Mouse (Mus musculus): ENCODE measurements at regions not wholly inside any gene's neighbourhood (a gene's known extent, or its start where the extent isn't known, plus 50 kb on each side); places are given as distances from the start of the nearest gene placed in this dataset.

DNA sequence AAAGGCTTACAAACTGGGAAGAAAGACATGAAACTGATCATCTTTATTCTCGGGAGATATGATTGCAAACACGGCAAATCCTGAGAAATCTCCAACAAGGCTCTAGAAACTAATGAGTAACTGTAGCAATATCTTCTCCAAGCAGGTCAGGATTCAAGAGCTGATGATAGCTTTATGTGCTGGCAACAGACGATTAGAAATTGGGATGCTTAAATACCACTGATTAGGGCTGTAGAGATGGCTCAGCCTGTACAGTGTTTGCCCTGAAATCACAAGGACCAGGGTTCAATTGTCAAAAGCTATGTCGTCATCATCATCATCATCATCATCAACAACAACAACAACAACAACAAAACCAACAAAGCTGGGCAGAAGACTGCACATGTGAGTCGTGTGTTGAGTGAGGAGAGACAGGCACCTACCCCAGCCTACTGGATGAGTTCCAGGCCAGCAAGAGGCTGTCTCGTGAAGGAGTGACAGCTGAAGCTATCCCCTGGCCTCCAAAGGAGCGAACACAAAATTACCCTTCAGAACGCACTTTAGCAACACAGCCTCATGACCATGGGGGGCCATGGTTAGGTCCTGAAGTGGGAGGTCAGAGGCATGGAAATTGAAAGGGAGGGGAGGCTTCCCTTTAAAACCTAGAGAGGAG is 225.0 kb downstream of the Tex36 start:
- no peak for DNase-seq (ENCODE audit: low spot score in 2 of 2)

DNA sequence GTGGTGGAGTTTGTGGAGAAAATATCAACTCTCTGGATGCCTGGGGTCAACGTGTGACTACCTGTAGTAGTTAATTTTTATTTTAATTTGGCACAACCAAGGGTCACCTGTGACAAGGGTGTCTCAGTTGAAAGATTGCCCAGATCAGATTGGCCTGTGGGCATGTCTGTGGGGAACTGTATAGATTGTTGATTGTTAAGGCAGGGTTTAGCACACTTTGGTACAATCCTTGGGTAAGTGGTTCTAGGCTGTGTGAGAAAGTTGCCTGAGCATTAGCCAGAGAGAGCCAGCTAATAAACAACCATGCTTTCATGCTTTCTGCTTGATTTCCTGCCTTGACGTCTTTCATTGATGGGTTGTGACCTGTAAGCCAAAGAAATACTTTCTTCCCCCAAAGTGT is 229.3 kb downstream of the Tex36 start:
- no peak for DNase-seq (ENCODE audit: low spot score in 2 of 2)

DNA sequence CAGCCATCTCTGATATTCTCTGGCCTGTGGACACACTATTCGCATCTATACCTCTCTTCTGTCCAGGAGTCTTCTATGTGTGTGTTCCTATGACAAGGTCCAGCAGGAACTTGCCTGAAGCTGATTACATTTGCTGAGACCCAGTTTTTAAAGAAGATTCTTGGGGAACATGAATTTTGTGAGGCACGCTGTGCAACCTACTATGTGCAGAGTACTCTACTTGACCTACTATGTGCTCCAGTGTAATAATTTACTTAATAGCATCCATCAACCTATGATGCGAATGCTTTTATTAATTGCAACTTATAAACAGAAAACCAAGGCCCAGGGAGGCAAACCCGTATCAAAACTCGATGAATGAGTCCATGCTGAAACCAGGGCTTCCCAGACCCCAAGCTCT is 231.4 kb downstream of the Tex36 start:
- no peak for DNase-seq (ENCODE audit: low spot score in 2 of 2)

DNA sequence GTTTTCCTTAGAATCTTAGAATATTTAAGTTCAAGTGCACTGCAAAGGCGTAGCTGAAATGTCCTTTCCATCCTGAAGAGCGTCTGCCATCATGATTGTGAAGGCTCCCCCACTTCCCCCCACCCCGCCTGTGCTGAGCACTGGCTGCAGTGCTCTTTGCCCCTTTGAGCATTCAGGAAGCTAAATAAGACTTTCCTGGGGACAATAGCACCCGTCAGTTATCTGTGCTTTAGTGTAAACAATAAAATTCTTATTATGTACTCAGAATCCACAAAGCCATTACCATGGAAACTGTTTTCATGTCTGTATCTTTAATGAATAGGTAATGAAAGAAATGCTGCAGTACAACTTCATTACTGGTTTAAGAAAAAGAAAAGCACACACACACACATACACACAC is 237.4 kb downstream of the Tex36 start:
- no peak for DNase-seq (ENCODE audit: low spot score in 2 of 2)

DNA sequence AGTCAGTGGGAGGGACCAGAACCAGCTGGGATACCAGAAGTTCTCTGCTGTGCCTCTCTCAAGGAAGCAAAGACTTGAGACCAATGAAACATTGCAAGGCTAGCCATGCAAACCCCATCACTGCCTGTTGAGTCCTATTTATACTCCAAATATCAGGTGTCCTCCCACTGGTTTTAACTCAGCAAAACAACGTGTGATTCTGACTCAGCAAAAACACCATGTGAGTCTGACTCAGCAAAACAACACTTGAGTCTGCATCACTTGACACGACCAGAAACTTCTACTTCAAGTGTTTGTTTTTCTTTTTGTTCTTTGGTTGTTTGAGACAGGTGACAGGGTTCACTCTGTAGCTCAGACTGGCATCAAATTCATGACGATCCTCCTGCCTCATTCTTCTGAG is 204.6 kb upstream of the Ctbp2 start:
- no peak for DNase-seq (ENCODE audit: low spot score in 2 of 2)

DNA sequence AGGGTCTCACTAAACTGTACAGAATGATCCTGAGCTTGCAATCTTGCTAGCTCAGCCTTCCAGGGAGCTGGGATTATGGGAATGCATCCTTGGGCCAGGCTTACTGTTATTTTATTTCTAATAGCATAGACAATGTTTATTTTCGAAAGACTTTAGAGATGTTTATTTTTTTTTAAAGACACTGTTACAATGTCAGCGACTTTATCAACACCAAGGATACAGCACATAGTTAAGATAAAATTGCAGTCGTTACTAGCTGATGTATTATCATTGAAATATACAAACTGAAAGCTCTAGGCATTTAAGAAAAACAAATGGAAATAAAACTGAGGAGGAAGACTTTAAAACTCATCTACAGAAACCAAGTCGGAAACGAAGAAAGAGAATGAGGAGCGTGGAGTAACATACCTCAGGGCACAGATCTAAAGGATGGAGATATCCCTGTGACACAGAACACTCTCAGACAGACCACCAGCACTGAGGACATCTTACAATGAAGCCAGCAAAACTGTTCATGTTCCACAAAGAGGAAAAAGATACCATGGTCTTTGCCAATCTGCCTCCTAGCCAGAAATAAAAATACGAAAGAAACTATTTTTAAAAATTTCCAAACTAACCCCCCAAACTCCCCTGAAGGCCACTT is 201.5 kb upstream of the Ctbp2 start:
- DNase-seq (ENCODE audit: low spot score in 2 of 2), result no peak

DNA sequence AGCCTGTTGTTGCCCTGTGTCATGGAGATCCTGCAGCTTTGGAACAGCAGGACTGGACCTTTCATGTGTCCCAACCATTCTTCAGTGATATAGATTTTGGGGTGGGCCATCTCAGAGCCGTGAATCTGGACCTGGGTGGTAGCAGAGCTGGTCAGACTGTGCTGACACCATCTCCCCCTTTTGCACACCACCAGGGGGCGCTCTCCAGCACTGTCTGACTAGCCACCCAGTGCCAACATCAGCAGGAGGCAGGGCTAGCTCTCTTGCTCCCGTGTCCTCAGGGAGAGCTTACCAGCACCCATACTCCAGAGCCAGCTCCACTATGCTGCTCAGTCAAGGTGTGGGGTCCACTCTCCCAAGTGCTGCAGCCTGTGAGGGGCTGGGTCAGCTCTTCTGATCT is 199.8 kb upstream of the Ctbp2 start:
- DNase-seq (ENCODE audit: low spot score in 2 of 2), result no peak

DNA sequence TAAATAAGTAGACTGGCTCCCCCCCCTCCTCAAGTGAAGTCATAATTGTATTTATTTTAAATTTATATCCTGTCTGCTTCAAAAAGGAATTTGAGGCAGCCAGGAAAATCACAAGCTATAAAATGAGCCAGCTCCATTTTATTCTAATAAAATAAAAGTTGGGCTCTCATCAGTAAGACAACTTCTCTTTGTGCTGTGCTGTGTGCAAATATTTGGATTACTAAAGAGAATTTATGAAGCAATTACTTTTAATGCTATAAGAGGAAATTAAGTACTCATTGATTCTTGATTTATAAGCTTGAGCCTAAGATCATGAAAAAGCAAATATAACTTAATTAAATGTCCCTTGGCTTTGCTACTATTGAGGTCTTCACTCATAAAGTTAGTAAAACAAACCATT is 193.4 kb upstream of the Ctbp2 start:
- no peak for DNase-seq (ENCODE audit: low spot score in 2 of 2)

DNA sequence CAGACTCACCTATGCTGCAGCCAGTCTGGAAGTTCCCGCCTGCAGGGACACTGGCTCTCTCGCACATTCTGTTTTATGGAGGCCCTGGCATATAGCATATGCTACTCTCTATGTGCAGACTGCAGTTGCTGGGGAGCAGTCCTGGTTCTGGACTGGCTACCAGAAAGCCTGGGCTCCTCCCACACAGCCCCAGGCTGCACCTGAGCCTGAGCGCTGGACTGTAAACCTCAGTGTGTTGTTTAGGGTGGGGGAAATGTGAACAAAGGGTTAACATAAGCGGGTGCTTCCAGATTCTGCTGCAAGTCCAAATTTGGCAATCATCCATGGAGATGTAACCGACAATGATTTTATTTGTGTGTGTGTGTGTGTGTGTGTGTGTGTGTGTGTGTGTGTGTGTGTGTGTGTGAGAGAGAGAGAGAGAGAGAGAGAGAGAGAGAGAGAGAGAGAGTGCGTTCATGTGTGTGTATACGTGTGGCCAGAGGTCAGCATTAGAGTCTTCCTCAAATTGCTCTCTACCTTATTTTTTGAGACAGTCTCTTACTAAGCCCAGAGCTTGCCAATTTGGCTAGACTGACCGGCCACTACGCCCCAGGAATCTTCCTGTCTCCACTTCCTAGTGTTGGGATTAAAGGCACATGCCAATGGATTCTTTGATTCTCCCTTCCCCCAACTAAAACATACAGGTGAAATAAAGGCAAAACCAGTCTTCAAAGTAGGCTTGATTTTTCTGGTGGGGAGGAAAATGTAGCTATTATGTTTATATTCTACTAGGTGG is 192.7 kb upstream of the Ctbp2 start:
- DNase-seq (ENCODE audit: low spot score in 2 of 2), result no peak

DNA sequence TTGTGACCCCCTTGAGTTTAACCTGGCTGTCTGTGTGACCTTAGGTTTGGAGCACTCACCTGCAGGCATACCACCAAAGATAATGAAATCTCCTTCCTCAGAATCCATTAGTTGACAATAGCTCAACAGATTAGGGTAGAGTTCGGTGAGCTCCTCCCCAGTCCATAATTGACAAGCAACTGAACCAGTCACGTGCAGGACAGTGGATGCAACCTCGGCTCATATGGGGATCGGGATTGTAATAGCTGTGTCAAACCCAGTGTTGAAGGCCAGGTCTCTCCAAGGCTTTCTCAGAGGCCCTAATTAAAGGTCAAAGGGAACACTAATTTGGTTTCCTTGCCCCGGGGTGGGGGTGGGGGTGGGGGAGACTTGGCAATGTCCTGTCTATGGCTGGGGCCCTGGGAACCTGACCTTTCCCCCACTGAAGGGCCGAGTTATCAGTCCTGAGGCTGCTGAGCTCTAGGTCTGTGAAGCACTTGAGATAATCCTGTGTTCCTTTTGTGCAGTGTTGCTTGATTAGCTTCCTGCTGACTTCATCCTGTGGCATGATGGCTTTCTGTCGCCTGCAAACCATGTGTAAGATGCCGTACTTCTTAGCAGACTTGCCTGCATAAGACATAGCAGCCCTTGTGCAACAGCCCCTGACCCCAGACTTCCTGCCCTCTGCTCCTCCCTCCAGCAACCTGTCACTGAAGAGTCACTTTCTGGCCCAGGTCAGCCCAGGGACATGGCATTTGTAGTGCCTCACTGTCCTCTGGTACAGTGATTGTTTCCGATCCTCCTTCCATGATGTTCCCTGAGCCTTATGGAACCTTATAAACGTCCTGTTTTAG is 191.3 kb upstream of the Ctbp2 start:
- no peak for DNase-seq (ENCODE audit: low spot score in 2 of 2)

DNA sequence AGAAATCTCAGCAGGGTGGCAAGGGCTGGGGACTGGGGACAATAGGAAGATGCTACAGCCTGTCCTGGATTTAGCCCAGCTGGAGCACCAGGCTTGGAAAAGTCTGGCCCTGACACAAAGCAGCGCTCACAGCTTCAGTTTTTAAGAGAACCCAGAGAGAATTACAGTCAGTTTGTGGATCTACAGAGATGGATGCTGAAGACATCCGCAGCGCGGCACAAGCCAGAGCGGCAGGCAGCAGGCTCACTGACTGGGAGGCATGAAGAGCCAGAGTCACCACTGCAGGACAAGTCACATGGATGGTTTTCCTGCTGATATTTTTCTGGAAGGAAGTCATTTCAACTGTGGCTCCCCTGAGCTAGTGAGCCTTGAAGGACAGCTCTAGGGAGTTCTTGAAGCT is 189.0 kb upstream of the Ctbp2 start:
- DNase-seq (ENCODE audit: low spot score in 2 of 2), result no peak

DNA sequence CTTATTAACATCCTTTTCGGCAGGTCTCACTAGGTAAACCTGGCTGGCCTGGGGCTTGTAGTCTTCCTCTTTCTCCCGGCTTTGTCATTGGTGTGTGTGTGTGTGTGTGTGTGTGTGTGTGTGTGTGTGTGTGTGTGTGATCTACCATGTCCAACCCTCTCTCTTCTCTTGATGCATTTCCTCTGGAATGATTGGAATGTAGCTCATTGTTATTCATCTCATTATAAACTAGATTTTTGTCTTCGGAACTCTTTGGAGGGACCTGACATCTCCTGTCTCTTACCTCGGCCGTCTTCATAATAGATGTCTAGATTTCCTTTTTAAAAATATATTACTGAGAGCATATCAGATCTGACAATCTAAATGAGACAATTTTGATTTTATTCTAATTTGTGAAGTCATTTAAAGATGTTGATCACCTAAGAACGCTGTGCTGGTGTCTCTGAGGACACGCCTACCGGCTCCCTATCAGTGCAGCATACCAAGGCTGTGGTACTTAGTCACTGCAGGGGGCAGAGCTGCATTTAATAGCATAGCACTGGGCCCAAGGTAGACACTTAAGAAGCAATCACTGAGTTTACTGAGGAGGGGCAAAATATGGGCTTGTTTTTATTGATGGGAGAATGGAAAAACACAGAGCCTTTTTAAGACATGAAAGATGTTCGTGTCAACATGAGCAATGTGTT is 187.1 kb upstream of the Ctbp2 start:
- no peak for DNase-seq (ENCODE audit: low spot score in 2 of 2)

DNA sequence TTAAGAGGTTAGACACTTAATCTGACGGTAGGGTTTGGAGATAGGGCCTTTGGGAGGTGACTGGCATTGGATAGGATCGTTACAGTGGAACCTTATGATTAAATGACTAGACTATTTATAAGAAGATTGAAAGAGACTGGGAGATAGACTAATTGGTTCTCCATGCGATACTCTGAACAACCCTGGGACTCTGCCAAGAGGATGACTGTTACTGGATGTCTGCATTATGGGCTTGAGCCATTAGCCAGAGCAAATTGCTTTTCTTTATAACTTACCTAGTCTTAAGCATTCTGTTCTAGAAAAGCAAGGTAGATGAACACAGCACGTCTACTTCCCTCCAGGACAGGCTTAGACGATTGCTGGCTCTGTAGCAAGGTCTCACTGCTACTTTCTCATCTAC is 180.3 kb upstream of the Ctbp2 start:
- DNase-seq (ENCODE audit: low spot score in 2 of 2), result no peak

DNA sequence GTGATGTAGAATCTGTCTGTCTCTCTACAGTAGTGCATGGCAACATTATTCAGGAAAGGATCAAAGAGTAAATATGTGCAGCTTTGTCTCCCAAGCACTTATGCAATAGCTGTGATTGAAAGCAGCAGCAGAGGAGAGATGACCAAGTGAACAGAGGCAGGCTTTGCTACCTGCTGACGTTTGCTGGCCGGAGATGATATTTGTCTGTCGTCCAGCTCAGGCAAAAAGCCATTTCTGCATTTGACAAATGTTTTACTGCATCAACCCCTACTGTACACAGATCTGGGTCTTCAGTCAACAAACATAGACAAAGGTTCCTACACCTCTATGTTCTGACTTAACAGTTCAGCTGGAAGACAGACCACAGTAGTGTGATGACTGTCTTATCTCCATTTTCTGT is 166.3 kb upstream of the Ctbp2 start:
- no peak for DNase-seq (ENCODE audit: low spot score in 2 of 2)

DNA sequence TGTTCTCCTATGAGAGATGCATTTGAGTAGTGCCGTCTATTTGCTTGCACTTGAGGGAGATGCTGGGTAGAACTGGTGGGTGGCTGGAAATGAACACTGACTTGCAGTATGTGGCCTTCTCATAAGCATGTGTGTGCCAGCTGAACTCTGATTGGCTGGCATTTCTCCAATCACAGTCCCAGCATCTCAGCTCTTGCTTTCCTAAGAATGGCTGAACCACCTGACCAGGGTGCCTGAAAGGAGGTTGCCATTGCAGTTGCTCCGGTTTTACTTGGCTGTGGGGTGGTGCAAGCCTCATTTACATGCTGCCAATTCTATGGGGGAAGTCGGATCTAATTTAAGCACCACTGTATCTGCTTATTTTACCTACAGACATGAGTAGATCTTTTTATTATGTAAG is 164.1 kb upstream of the Ctbp2 start:
- peak in 1 of 2 experiments; percentile 16 for DNase-seq (ENCODE audit: low spot score in 2 of 2)

DNA sequence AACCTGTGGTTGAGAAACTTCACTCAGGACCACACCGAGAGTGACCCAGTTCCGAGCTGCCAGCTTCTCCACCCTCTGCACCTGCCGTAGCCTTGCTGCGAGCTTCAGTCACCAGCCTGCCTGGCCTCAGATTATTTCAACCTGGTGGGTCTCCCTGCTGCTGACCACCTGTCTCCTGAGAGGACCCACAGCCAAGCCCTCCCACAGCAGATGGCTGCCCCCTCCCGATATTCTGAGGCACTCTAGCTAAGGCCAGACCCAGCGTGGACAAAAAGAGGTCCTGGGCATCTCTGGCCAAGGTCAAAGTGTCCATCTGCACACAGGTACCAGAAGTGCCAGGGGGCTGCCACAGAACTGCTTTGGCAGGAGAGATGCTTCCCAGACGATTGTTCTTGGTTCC is 162.7 kb upstream of the Ctbp2 start:
- DNase-seq (ENCODE audit: low spot score in 2 of 2), result no peak

DNA sequence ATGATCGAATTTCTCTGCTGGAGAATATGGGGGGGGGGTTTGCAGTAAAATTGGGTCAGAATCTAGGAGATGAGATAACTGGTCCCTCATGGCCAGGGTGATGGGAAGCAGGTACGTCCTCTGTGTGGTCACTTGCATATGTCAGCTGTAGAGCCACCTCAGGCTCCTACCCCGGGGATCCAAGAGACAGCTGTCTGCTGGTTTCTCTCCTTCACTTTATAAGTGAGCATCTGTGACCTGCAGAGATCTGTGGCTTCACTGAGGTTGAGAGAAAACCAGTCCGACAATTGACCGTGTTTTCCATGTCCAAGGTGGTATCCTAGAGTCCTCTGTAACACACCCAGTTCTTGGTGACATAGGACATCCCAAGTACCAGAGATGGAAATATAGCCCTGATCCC is 162.1 kb upstream of the Ctbp2 start:
- no peak for DNase-seq (ENCODE audit: low spot score in 2 of 2)

DNA sequence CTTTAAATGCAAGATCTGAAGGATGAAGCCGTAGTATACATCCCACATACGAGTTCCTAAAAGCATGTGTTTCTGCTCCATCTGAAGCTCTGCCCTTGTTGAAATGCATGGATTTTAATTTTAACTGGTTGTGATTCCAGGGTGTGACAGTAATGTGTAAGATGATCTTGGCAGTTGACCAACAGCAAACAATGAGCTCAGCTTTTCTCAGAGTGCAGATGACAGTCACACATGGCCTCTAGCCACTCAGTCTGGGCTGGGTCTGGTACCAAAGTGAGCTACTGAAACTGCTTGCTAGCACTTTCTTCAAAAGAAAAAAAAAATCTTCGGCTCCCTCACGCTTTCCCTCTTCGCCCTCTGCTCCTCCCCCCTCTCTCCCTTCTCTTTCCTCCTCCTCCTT is 138.0 kb upstream of the Ctbp2 start:
- DNase-seq (ENCODE audit: low spot score in 2 of 2), result no peak

DNA sequence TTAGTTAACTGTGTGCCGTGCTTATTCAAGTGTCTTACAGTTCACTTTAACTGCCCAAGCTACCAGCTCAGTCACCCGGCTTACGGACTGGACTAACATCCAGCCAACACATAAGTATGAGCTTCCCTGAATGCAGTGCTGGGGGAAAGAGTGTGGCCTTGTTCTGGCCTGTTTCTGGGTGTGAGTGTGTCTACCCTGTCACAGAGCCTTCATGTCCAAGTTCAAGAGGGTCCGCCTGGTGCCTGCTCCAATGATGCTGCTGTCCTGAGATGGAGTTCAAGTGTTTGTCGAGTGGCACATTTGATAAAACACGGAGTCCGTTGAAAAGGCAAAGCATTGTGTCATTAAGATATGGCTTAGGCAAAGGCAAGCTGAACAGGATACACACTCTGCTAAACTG is 135.0 kb upstream of the Ctbp2 start:
- DNase-seq (ENCODE audit: low spot score in 2 of 2), result no peak

DNA sequence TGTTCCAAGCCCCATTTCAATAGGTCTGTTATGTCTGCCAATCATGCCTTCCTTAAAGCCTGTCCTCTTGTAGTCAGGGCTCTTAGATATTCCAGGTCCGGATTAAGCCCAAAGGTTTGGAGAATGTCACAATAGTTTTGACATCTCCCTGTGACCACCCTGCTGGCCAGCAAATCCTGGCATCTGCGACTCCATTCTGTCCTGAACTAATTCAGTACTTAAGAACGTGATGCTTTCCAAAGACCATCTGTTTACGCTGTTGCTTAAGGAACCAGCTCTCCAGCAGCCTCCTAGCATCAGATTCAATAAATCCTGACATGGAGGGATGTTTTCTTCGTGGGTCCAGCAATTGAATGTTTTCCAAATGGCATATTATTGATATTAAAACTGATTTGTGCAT is 132.7 kb upstream of the Ctbp2 start:
- no peak for DNase-seq (ENCODE audit: low spot score in 2 of 2)

DNA sequence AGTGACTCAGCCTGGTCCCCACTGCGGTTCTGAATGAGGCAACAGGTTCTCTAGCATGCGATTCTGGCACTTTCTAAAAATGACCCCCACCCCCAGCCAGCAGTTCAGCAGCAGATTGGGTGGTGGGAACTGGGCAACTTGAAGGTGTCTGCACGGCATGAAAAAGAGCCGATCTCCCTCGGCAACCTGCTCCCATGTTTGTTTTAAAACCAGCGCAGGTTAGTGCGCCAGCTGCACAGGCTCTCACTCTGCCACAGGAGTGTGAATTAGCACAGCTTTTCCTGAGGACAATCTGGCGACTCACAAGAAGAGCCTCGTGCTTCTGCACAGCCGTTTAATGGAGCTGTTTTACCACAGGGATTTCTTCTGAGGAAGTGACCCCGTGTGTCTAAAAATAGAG is 120.4 kb upstream of the Ctbp2 start:
- peak; percentile 25 to 28 for DNase-seq (ENCODE audit: low spot score in 2 of 2)

DNA sequence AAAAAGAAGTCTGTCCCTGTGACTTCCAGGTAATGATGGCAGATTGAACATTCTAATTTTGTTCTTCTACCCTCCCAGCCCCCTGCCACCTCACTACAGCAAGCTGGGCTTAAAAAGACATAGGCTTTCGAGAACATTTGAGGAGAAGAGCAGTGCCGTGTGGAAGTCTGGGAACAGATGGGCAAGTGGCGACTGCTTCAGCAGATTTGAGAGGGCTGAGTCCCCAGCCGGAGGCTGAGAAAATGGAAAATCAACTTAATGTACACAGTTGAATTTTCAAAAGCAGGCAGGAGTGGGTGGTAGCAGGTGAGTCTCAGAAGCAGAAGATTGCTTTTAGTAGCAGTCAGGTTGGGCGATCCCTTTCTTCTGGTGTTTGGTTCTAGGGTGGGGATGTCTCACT is 110.2 kb upstream of the Ctbp2 start:
- no peak for DNase-seq (ENCODE audit: low spot score in 2 of 2)

Measured in frontal cortex, postnatal 25 days (tissue).